8 mouse cellular contexts compared by ENCODE assay signal in genomic region chr6:114892363-114892762, GRCm38 (mm10).
DNase-seq lines count a peak whose midpoint lies in the region; ATAC-seq and TF ChIP-seq lines count a peak whose summit lies in the region.

No protein-coding gene starts in this region.

- no peak for TF ChIP-seq POLR2A in thymus, adult 2 months (IDR thresholded peaks at IDR 0.05; ENCODE audit: control insufficient read depth, extremely low read depth, insufficient read depth, low read length, poor library complexity)

- peak; percentile 45 for ATAC-seq in neural tube, embryonic 11.5 days (ENCODE audit: insufficient read depth, low FRiP score, low TSS enrichment)
- ATAC-seq in hindbrain, embryonic 11.5 days (ENCODE audit: low FRiP score), result peak; percentile 39; the same call in 1 of the 2 replicates
- peak; percentile 45; the same call in 1 of the 2 replicates for ATAC-seq in neural tube, embryonic 14.5 days (ENCODE audit: low read depth)

- H3K27ac ChIP-seq in neural tube, embryonic 11.5 days (ENCODE audit: low read depth, low read length), result no peak overlapping the region
- H3K27ac ChIP-seq in hindbrain, embryonic 11.5 days (ENCODE audit: low read depth, low read length), result no peak overlapping the region; the same call in 1 of the 2 replicates
- H3K27ac ChIP-seq in limb, embryonic 10.5 days, result peak overlapping the region; percentile 42
- 0 out of 2 replicates have a peak overlapping the region, but pooled peaks have one; percentile 35 for H3K27ac ChIP-seq in neural tube, embryonic 14.5 days (ENCODE audit: low read depth, low read length)
- no peak overlapping the region for H3K27ac ChIP-seq in thymus, adult 2 months (ENCODE audit: control insufficient read depth, insufficient read depth, low read length)

- no peak for TF ChIP-seq CTCF in thymus, adult 2 months (IDR thresholded peaks at IDR 0.05; ENCODE audit: borderline replicate concordance, control insufficient read depth, extremely low read depth, insufficient read depth, low read length, poor library complexity)

- H3K9me3 ChIP-seq in neural tube, embryonic 11.5 days (ENCODE audit: control insufficient read depth, low read length), result no peaks in the 10 kb centered on the region
- no peaks in the 10 kb centered on the region for H3K9me3 ChIP-seq in hindbrain, embryonic 11.5 days (ENCODE audit: control insufficient read depth, low read length)
- no peaks in the 10 kb centered on the region for H3K9me3 ChIP-seq in limb, embryonic 10.5 days (replicated peaks)
- H3K9me3 ChIP-seq in neural tube, embryonic 14.5 days (ENCODE audit: control insufficient read depth, low read length), result no peaks in the 10 kb centered on the region

- H3K4me1 ChIP-seq in neural tube, embryonic 11.5 days (ENCODE audit: control insufficient read depth, insufficient read depth, low read length), result peaks cover 46% of the 10 kb centered on the region
- peaks cover 31% of the 10 kb centered on the region for H3K4me1 ChIP-seq in hindbrain, embryonic 11.5 days (replicated peaks; ENCODE audit: control insufficient read depth, insufficient read depth, low read length)
- H3K4me1 ChIP-seq in limb, embryonic 10.5 days, result peaks cover 67% of the 10 kb centered on the region
- H3K4me1 ChIP-seq in neural tube, embryonic 14.5 days (ENCODE audit: control insufficient read depth, insufficient read depth, low read length), result peaks cover 32% of the 10 kb centered on the region
- peaks cover 46% of the 10 kb centered on the region for H3K4me1 ChIP-seq in thymus, adult 2 months (replicated peaks; ENCODE audit: control insufficient read depth, insufficient read depth, low read length)

- H3K4me3 ChIP-seq in neural tube, embryonic 11.5 days (ENCODE audit: low read depth, low read length), result no peak overlapping the region
- no peak overlapping the region for H3K4me3 ChIP-seq in hindbrain, embryonic 11.5 days (ENCODE audit: low read depth, low read length)
- no peak overlapping the region for H3K4me3 ChIP-seq in limb, embryonic 10.5 days
- H3K4me3 ChIP-seq in neural tube, embryonic 14.5 days (ENCODE audit: low read depth, low read length), result no peak overlapping the region
- H3K4me3 ChIP-seq in thymus, adult 2 months (ENCODE audit: control insufficient read depth, insufficient read depth, low read length), result no peak overlapping the region

- WGBS in neural tube, embryonic 11.5 days, result 21% methylated on average over 6 of the region's 6 CpGs
- WGBS in hindbrain, embryonic 11.5 days, result 22% methylated on average over 6 of the region's 6 CpGs
- 54% methylated on average over 6 of the region's 6 CpGs for WGBS in limb, embryonic 10.5 days
- WGBS in neural tube, embryonic 14.5 days, result 10% methylated on average over 6 of the region's 6 CpGs
- 52% methylated on average over 6 of the region's 6 CpGs for WGBS in thymus, adult 2 months

- no peaks in the 10 kb centered on the region for H3K27me3 ChIP-seq in neural tube, embryonic 11.5 days (ENCODE audit: control insufficient read depth, insufficient read depth, low read length)
- no peaks in the 10 kb centered on the region for H3K27me3 ChIP-seq in hindbrain, embryonic 11.5 days (ENCODE audit: control insufficient read depth, insufficient read depth, low read length)
- H3K27me3 ChIP-seq in limb, embryonic 10.5 days (ENCODE audit: low read depth, poor library complexity, severe bottlenecking), result no peaks in the 10 kb centered on the region
- no peaks in the 10 kb centered on the region for H3K27me3 ChIP-seq in neural tube, embryonic 14.5 days (ENCODE audit: control insufficient read depth, insufficient read depth, low read length)
- no peaks in the 10 kb centered on the region for H3K27me3 ChIP-seq in thymus, adult 2 months (ENCODE audit: control insufficient read depth, insufficient read depth, low read length)

- peak; percentile 68 for DNase-seq in adrenal gland, adult 2 months
- DNase-seq in adrenal gland, adult 8-10 months, result no peak
- DNase-seq in neural tube, embryonic 11.5 days (ENCODE audit: low spot score), result peak; percentile 52
- DNase-seq in neural tube, embryonic 10.5 days (ENCODE audit: extremely low spot score, low spot score), result no peak
- DNase-seq in hindbrain, embryonic 11.5 days (ENCODE audit: low spot score), result peak; percentile 72
- DNase-seq in limb, embryonic 10.5 days (ENCODE audit: low spot score), result no peak
- DNase-seq in thymus, adult 2 months, result no peak

- no peak overlapping the region for H3K9ac ChIP-seq in neural tube, embryonic 11.5 days (ENCODE audit: low read length)
- H3K9ac ChIP-seq in hindbrain, embryonic 11.5 days (ENCODE audit: low read depth, low read length), result no peak overlapping the region
- no peak overlapping the region for H3K9ac ChIP-seq in neural tube, embryonic 14.5 days (replicated peaks; ENCODE audit: low read depth, low read length)

- no peak overlapping the region; the same call in 1 of the 2 replicates for H3K4me2 ChIP-seq in neural tube, embryonic 11.5 days (ENCODE audit: low read depth)
- H3K4me2 ChIP-seq in hindbrain, embryonic 11.5 days (replicated peaks; ENCODE audit: low read depth, low read length), result no peak overlapping the region
- H3K4me2 ChIP-seq in neural tube, embryonic 14.5 days (ENCODE audit: low read depth, low read length), result peak overlapping the region; percentile 9; the same call in 1 of the 2 replicates

- H3K36me3 ChIP-seq in neural tube, embryonic 11.5 days (ENCODE audit: control insufficient read depth, insufficient read depth, low read length), result no peaks in the 10 kb centered on the region; the same call in 1 of the 2 replicates
- H3K36me3 ChIP-seq in hindbrain, embryonic 11.5 days (ENCODE audit: control insufficient read depth, insufficient read depth, low read length), result no peaks in the 10 kb centered on the region
- peaks cover 66% of the 10 kb centered on the region for H3K36me3 ChIP-seq in limb, embryonic 10.5 days
- no peaks in the 10 kb centered on the region for H3K36me3 ChIP-seq in neural tube, embryonic 14.5 days (ENCODE audit: control insufficient read depth, insufficient read depth, low read length)
- peaks cover 16% of the 10 kb centered on the region for H3K36me3 ChIP-seq in thymus, adult 2 months (ENCODE audit: control insufficient read depth, insufficient read depth, low read length)

Comparison
In these comparisons a context has a peak if more than half of its experiments do, and no peak if none do; other contexts are left out.
1. DNase-seq: peak in adrenal gland, adult 2 months (single experiment), neural tube, embryonic 11.5 days (single experiment) and hindbrain, embryonic 11.5 days (single experiment); none in adrenal gland, adult 8-10 months (single experiment), neural tube, embryonic 10.5 days (single experiment), limb, embryonic 10.5 days (single experiment) and thymus, adult 2 months (single experiment).
2. H3K27ac ChIP-seq: peak in limb, embryonic 10.5 days (single experiment) and neural tube, embryonic 14.5 days (single experiment); none in neural tube, embryonic 11.5 days (single experiment), hindbrain, embryonic 11.5 days (single experiment) and thymus, adult 2 months (single experiment).
3. Peak in every context shown above with its lines, with median percentiles within 50 percentile points of each other: ATAC-seq.